Mouse (Mus musculus): ENCODE data around the gene Clk1. TPM values are rescaled to one million over a fixed set of nuclear protein-coding genes. Genes with fewer than 3 reads are reported as not detected.
"Not testable (repeated sequence)": the region's sequence is repeated elsewhere in the genome, so short reads cannot be mapped to it uniquely, and the experiment has no call there.

Clk1 gene
- polyA plus RNA-seq, 1 experiment from 2014 or later, result 190 TPM

- not testable (repeated sequence) for ATAC-seq (ENCODE audit: insufficient read depth, low FRiP score); H3K4me3 ChIP-seq (replicated peaks; ENCODE audit: low read length); H3K27ac ChIP-seq (ENCODE audit: low read length); H3K36me3 ChIP-seq (ENCODE audit: control insufficient read depth, insufficient read depth, low read length); H3K9ac ChIP-seq (ENCODE audit: low read length); H3K27me3 ChIP-seq (ENCODE audit: control insufficient read depth, insufficient read depth, low read length); H3K4me2 ChIP-seq (ENCODE audit: low read depth, low read length); H3K9me3 ChIP-seq (replicated peaks; ENCODE audit: control insufficient read depth, low read length); H3K4me1 ChIP-seq (ENCODE audit: control insufficient read depth, insufficient read depth, low read length)
- WGBS, result 73% methylated on average over 2 of the region's 2 CpGs
Measured at GRCm38 (mm10) chr1:58374266-58374665, 49.6 kb downstream of the Clk1 start.

- no peaks in the 10 kb centered on the region for H3K36me3 ChIP-seq (ENCODE audit: control insufficient read depth, insufficient read depth, low read length)
- no peak overlapping the region for H3K4me3 ChIP-seq (replicated peaks; ENCODE audit: low read length)
- no peak overlapping the region for H3K9ac ChIP-seq (ENCODE audit: low read length)
- no peak overlapping the region for H3K27ac ChIP-seq (ENCODE audit: low read length)
- no peaks in the 10 kb centered on the region for H3K9me3 ChIP-seq (replicated peaks; ENCODE audit: control insufficient read depth, low read length)
- H3K27me3 ChIP-seq (ENCODE audit: control insufficient read depth, insufficient read depth, low read length), result no peaks in the 10 kb centered on the region
- H3K4me1 ChIP-seq (ENCODE audit: control insufficient read depth, insufficient read depth, low read length), result no peaks in the 10 kb centered on the region
- no peak overlapping the region for H3K4me2 ChIP-seq (ENCODE audit: low read depth, low read length)
- ATAC-seq (ENCODE audit: insufficient read depth, low FRiP score), result no peak
- 72% methylated on average over 2 of the region's 2 CpGs for WGBS
Measured at GRCm38 (mm10) chr1:58369716-58370115, 54.1 kb downstream of the Clk1 start.

- Histone ChIP-seq H3K27ac (ENCODE audit: low read length) (peak overlapping the region; percentile 82), H3K4me3 (replicated peaks; ENCODE audit: low read length) (no peak overlapping the region), H3K4me2 (ENCODE audit: low read depth, low read length) (no peak overlapping the region), H3K9me3 (replicated peaks; ENCODE audit: control insufficient read depth, low read length) (no peaks in the 10 kb centered on the region), H3K36me3 (ENCODE audit: control insufficient read depth, insufficient read depth, low read length) (no peaks in the 10 kb centered on the region), H3K27me3 (ENCODE audit: control insufficient read depth, insufficient read depth, low read length) (no peaks in the 10 kb centered on the region), H3K4me1 (ENCODE audit: control insufficient read depth, insufficient read depth, low read length) (peaks cover 6% of the 10 kb centered on the region; the same call in 1 of the 2 replicates), H3K9ac (ENCODE audit: low read length) (no peak overlapping the region)
- ATAC-seq (ENCODE audit: insufficient read depth, low FRiP score), result peak; percentile 92
- 74% methylated on average over 12 of the region's 12 CpGs for WGBS
Measured at GRCm38 (mm10) chr1:58366737-58367471, 57.0 kb downstream of the Clk1 start.

- H3K9ac ChIP-seq (ENCODE audit: low read length), result no peak overlapping the region
- no peaks in the 10 kb centered on the region for H3K27me3 ChIP-seq (ENCODE audit: control insufficient read depth, insufficient read depth, low read length)
- WGBS, result 96% methylated on average over 3 of the region's 3 CpGs
- no peak overlapping the region for H3K4me2 ChIP-seq (ENCODE audit: low read depth, low read length)
- no peak overlapping the region for H3K27ac ChIP-seq (ENCODE audit: low read length)
- H3K9me3 ChIP-seq (replicated peaks; ENCODE audit: control insufficient read depth, low read length), result no peaks in the 10 kb centered on the region
- H3K36me3 ChIP-seq (ENCODE audit: control insufficient read depth, insufficient read depth, low read length), result no peaks in the 10 kb centered on the region
- H3K4me3 ChIP-seq (replicated peaks; ENCODE audit: low read length), result no peak overlapping the region
- H3K4me1 ChIP-seq (ENCODE audit: control insufficient read depth, insufficient read depth, low read length), result peaks cover 6% of the 10 kb centered on the region; the same call in 1 of the 2 replicates
- no peak for ATAC-seq (ENCODE audit: insufficient read depth, low FRiP score)
Measured at GRCm38 (mm10) chr1:58365829-58366228, 58.0 kb downstream of the Clk1 start.

GRCm38 (mm10) chr1:58364551-58364950 is 59.3 kb downstream of the Clk1 start:
- H3K9ac ChIP-seq (ENCODE audit: low read length), result no peak overlapping the region
- WGBS, result 91% methylated on average over 12 of the region's 12 CpGs
- no peaks in the 10 kb centered on the region for H3K36me3 ChIP-seq (ENCODE audit: control insufficient read depth, insufficient read depth, low read length)
- H3K4me3 ChIP-seq (replicated peaks; ENCODE audit: low read length), result no peak overlapping the region
- no peak overlapping the region for H3K27ac ChIP-seq (ENCODE audit: low read length)
- H3K27me3 ChIP-seq (ENCODE audit: control insufficient read depth, insufficient read depth, low read length), result no peaks in the 10 kb centered on the region
- no peak for ATAC-seq (ENCODE audit: insufficient read depth, low FRiP score)
- no peak overlapping the region for H3K4me2 ChIP-seq (ENCODE audit: low read depth, low read length)
- peaks cover 6% of the 10 kb centered on the region; the same call in 1 of the 2 replicates for H3K4me1 ChIP-seq (ENCODE audit: control insufficient read depth, insufficient read depth, low read length)
- no peaks in the 10 kb centered on the region for H3K9me3 ChIP-seq (replicated peaks; ENCODE audit: control insufficient read depth, low read length)

GRCm38 (mm10) chr1:58362296-58362695 is 61.6 kb downstream of the Clk1 start:
- H3K4me3 ChIP-seq (replicated peaks; ENCODE audit: low read length), result no peak overlapping the region
- H3K27me3 ChIP-seq (ENCODE audit: control insufficient read depth, insufficient read depth, low read length), result no peaks in the 10 kb centered on the region
- H3K36me3 ChIP-seq (ENCODE audit: control insufficient read depth, insufficient read depth, low read length), result no peaks in the 10 kb centered on the region
- H3K9ac ChIP-seq (ENCODE audit: low read length), result no peak overlapping the region
- H3K4me1 ChIP-seq (ENCODE audit: control insufficient read depth, insufficient read depth, low read length), result peaks cover 6% of the 10 kb centered on the region; the same call in 1 of the 2 replicates
- no peaks in the 10 kb centered on the region for H3K9me3 ChIP-seq (replicated peaks; ENCODE audit: control insufficient read depth, low read length)
- no peak overlapping the region for H3K27ac ChIP-seq (ENCODE audit: low read length)
- no peak overlapping the region for H3K4me2 ChIP-seq (ENCODE audit: low read depth, low read length)
- no peak for ATAC-seq (ENCODE audit: insufficient read depth, low FRiP score)
- WGBS, result 60% methylated on average over 4 of the region's 4 CpGs

Other genes starting within 250 kb of the Clk1 start
- gene Aox4, start 213.7 kb downstream of the Clk1 start, polyA plus RNA-seq (2015; fragmentation: Nextera tagmentation; extraction: Ambion mirVana), result 0.17 and 0.18 TPM in 2 replicates
- gene Aox2, start 145.7 kb downstream of the Clk1 start, polyA plus RNA-seq (2015; fragmentation: Nextera tagmentation; extraction: Ambion mirVana), result 0.08 and 0.12 TPM in 2 replicates
- 286 and 308 TPM in 2 replicates for gene Bzw1, start 31.2 kb downstream of the Clk1 start, polyA plus RNA-seq (2015; fragmentation: Nextera tagmentation; extraction: Ambion mirVana)
- gene Nif3l1, start 21.1 kb upstream of the Clk1 start, polyA plus RNA-seq (2015; fragmentation: Nextera tagmentation; extraction: Ambion mirVana), result 36.2 and 43.9 TPM in 2 replicates
- 46.2 and 52.5 TPM in 2 replicates for gene Ppil3, start 21.4 kb upstream of the Clk1 start, polyA plus RNA-seq (2015; fragmentation: Nextera tagmentation; extraction: Ambion mirVana)
- 21.5 and 23.2 TPM in 2 replicates for gene Orc2, start 81.0 kb upstream of the Clk1 start, polyA plus RNA-seq (2015; fragmentation: Nextera tagmentation; extraction: Ambion mirVana)
- gene Fam126b, start 162.3 kb upstream of the Clk1 start, polyA plus RNA-seq (2015; fragmentation: Nextera tagmentation; extraction: Ambion mirVana), result 9.5 TPM in 2 replicates
- 158 and 187 TPM in 2 replicates for gene Ndufb3, start 162.3 kb upstream of the Clk1 start, polyA plus RNA-seq (2015; fragmentation: Nextera tagmentation; extraction: Ambion mirVana)